Mouse (Mus musculus) heart, embryonic 12.5 days (tissue): ENCODE measurements at regions not wholly inside any gene's neighbourhood (a gene's known extent, or its start where the extent isn't known, plus 50 kb on each side); places are given as distances from the start of the nearest gene placed in this dataset.

Source experiments
- ATAC-seq: fragments of 200-750 bp; cut with Nextera tagmentation; 2 replicates; pipeline ENCODE4 v1.8.0; 2017; ENCODE audit warnings: moderate TSS enrichment, moderate library complexity; ENCODE audit not compliant: insufficient number of reproducible peaks, low FRiP score
- H3K27ac ChIP-seq: fragments of 300-500 bp; sonication (generic); 2 replicates; pipeline ENCODE4 v1.5.1; 2016; ENCODE audit warnings: mild to moderate bottlenecking, moderate library complexity; ENCODE audit not compliant: poor library complexity, severe bottlenecking
- H3K27me3 ChIP-seq: fragments of 300-500 bp; sonication (generic); replicated peaks from 2 replicates; pipeline ENCODE4 v1.6.1; 2016; ENCODE audit warnings: mild to moderate bottlenecking, moderate library complexity
- H3K36me3 ChIP-seq: fragments of 300-500 bp; sonication (generic); 2 replicates; pipeline ENCODE4 v1.6.1; 2016; ENCODE audit warnings: mild to moderate bottlenecking, moderate library complexity
- H3K4me1 ChIP-seq: fragments of 300-500 bp; sonication (generic); replicated peaks from 2 replicates; pipeline ENCODE4 v1.6.1; 2016; ENCODE audit warnings: mild to moderate bottlenecking
- H3K4me2 ChIP-seq: fragments of 300-500 bp; sonication (generic); 2 replicates; pipeline ENCODE4 v1.6.1; 2016; ENCODE audit warnings: mild to moderate bottlenecking, moderate library complexity
- H3K4me3 ChIP-seq: fragments of 300-500 bp; sonication (generic); 2 replicates; pipeline ENCODE4 v1.5.1; 2016; ENCODE audit warnings: mild to moderate bottlenecking
- H3K9ac ChIP-seq: fragments of 300-500 bp; sonication (generic); 2 replicates; pipeline ENCODE4 v1.6.1; 2016; ENCODE audit warnings: mild to moderate bottlenecking, moderate library complexity
- H3K9me3 ChIP-seq: fragments of 300-500 bp; sonication (generic); replicated peaks from 2 replicates; pipeline ENCODE4 v1.6.1; 2016; ENCODE audit warnings: mild to moderate bottlenecking, moderate library complexity
- WGBS: fragments of 180-500 bp; shearing (Covaris S2); methylation state at CpG from one replicate; pipeline ENCODE4 v1.1.7; 2016; 5-methylcytosine and 5-hydroxymethylcytosine counted together

GRCm38 (mm10) chr13:44038322-44038721 is 253.7 kb downstream of the Cd83 start:
- 26% methylated on average over 7 of the region's 7 CpGs for WGBS

GRCm38 (mm10) chr13:44040640-44041039 is 256.1 kb downstream of the Cd83 start:
- 75% methylated on average over 6 of the region's 7 CpGs for WGBS
- ATAC-seq, result no peak
- no peak overlapping the region for H3K4me3 ChIP-seq

More at GRCm38 (mm10) chr13:44038322-44038721, 253.7 kb downstream of the Cd83 start:
- no peak overlapping the region for H3K4me3 ChIP-seq
- no peaks in the 10 kb centered on the region for H3K27me3 ChIP-seq
- H3K9ac ChIP-seq, result no peak overlapping the region
- no peaks in the 10 kb centered on the region for H3K9me3 ChIP-seq
- peaks cover 27% of the 10 kb centered on the region for H3K4me1 ChIP-seq
- no peak for ATAC-seq
- peak overlapping the region; percentile 18; the same call in 1 of the 2 replicates for H3K27ac ChIP-seq
- H3K36me3 ChIP-seq, result no peaks in the 10 kb centered on the region
- H3K4me2 ChIP-seq, result no peak overlapping the region

GRCm38 (mm10) chr13:44042730-44043493 is 258.3 kb downstream of the Cd83 start:
- Histone ChIP-seq H3K9ac (no peak overlapping the region), H3K4me3 (no peak overlapping the region), H3K27me3 (no peaks in the 10 kb centered on the region), H3K4me1 (peaks cover 38% of the 10 kb centered on the region), H3K4me2 (no peak overlapping the region), H3K36me3 (no peaks in the 10 kb centered on the region), H3K27ac (no peak overlapping the region), H3K9me3 (no peaks in the 10 kb centered on the region)
- no peak for ATAC-seq
- 59% methylated on average over 9 of the region's 9 CpGs for WGBS

More at GRCm38 (mm10) chr13:44040640-44041039, 256.1 kb downstream of the Cd83 start:
- no peaks in the 10 kb centered on the region for H3K27me3 ChIP-seq
- no peak overlapping the region for H3K4me2 ChIP-seq
- H3K9me3 ChIP-seq, result no peaks in the 10 kb centered on the region
- H3K9ac ChIP-seq, result no peak overlapping the region
- no peaks in the 10 kb centered on the region for H3K36me3 ChIP-seq
- H3K4me1 ChIP-seq, result peaks cover 32% of the 10 kb centered on the region
- H3K27ac ChIP-seq, result no peak overlapping the region

- WGBS, result 30% methylated on average over 5 of the region's 5 CpGs
- H3K4me3 ChIP-seq, result no peak overlapping the region
- no peak overlapping the region for H3K9ac ChIP-seq
- ATAC-seq, result no peak
- H3K36me3 ChIP-seq, result no peaks in the 10 kb centered on the region
- no peak overlapping the region for H3K27ac ChIP-seq
- peaks cover 32% of the 10 kb centered on the region for H3K4me1 ChIP-seq
- no peaks in the 10 kb centered on the region for H3K27me3 ChIP-seq
- H3K4me2 ChIP-seq, result no peak overlapping the region
- no peaks in the 10 kb centered on the region for H3K9me3 ChIP-seq
These were observed 258.9 kb downstream of the Cd83 start for GRCm38 (mm10) chr13:44043494-44043885.

GRCm38 (mm10) chr13:44044546-44045216 is 260.1 kb downstream of the Cd83 start:
- Histone ChIP-seq H3K4me1 (peaks cover 22% of the 10 kb centered on the region), H3K4me3 (no peak overlapping the region), H3K4me2 (no peak overlapping the region), H3K9ac (no peak overlapping the region), H3K27me3 (no peaks in the 10 kb centered on the region), H3K9me3 (no peaks in the 10 kb centered on the region), H3K36me3 (no peaks in the 10 kb centered on the region), H3K27ac (no peak overlapping the region)
- WGBS, result 83% methylated on average over 23 of the region's 23 CpGs
- ATAC-seq, result no peak

GRCm38 (mm10) chr13:44046436-44046835 is 261.9 kb downstream of the Cd83 start:
- Histone ChIP-seq H3K4me3 (no peak overlapping the region), H3K27ac (no peak overlapping the region), H3K36me3 (no peaks in the 10 kb centered on the region), H3K9me3 (no peaks in the 10 kb centered on the region), H3K27me3 (no peaks in the 10 kb centered on the region), H3K4me2 (no peak overlapping the region), H3K4me1 (peaks cover 20% of the 10 kb centered on the region), H3K9ac (no peak overlapping the region)
- WGBS, result 24% methylated on average over 2 of the region's 2 CpGs
- peak; percentile 45 for ATAC-seq

- Histone ChIP-seq H3K4me1 (peaks cover 41% of the 10 kb centered on the region), H3K4me3 (no peak overlapping the region), H3K4me2 (no peak overlapping the region), H3K27me3 (no peaks in the 10 kb centered on the region), H3K27ac (no peak overlapping the region), H3K9ac (no peak overlapping the region), H3K9me3 (no peaks in the 10 kb centered on the region), H3K36me3 (no peaks in the 10 kb centered on the region)
- 20% methylated on average over 7 of the region's 7 CpGs for WGBS
- ATAC-seq, result no peak
These were observed 269.6 kb downstream of the Cd83 start for GRCm38 (mm10) chr13:44054157-44054556.

GRCm38 (mm10) chr13:44055573-44056491 is 271.3 kb downstream of the Cd83 start:
- H3K9ac ChIP-seq, result no peak overlapping the region
- WGBS, result 53% methylated on average over 20 of the region's 20 CpGs
- H3K27ac ChIP-seq, result no peak overlapping the region
- ATAC-seq, result no peak
- H3K36me3 ChIP-seq, result no peaks in the 10 kb centered on the region
- peaks cover 49% of the 10 kb centered on the region for H3K4me1 ChIP-seq
- H3K9me3 ChIP-seq, result no peaks in the 10 kb centered on the region
- H3K4me3 ChIP-seq, result no peak overlapping the region
- H3K4me2 ChIP-seq, result peak overlapping the region; percentile 14; the same call in 1 of the 2 replicates
- H3K27me3 ChIP-seq, result no peaks in the 10 kb centered on the region

GRCm38 (mm10) chr13:44056716-44057115 is 272.1 kb downstream of the Cd83 start:
- H3K4me1 ChIP-seq, result peaks cover 56% of the 10 kb centered on the region
- no peak overlapping the region for H3K4me3 ChIP-seq
- WGBS, result 75% methylated on average over 9 of the region's 9 CpGs
- H3K27me3 ChIP-seq, result no peaks in the 10 kb centered on the region
- no peak for ATAC-seq
- no peaks in the 10 kb centered on the region for H3K9me3 ChIP-seq
- H3K36me3 ChIP-seq, result no peaks in the 10 kb centered on the region
- H3K27ac ChIP-seq, result no peak overlapping the region
- H3K4me2 ChIP-seq, result no peak overlapping the region
- H3K9ac ChIP-seq, result no peak overlapping the region

GRCm38 (mm10) chr13:44057542-44057941 is 273.0 kb downstream of the Cd83 start:
- Histone ChIP-seq H3K9ac (no peak overlapping the region), H3K4me1 (peaks cover 64% of the 10 kb centered on the region), H3K4me3 (no peak overlapping the region), H3K36me3 (no peaks in the 10 kb centered on the region), H3K9me3 (no peaks in the 10 kb centered on the region), H3K27me3 (no peaks in the 10 kb centered on the region), H3K27ac (peak overlapping the region; percentile 54; the same call in 1 of the 2 replicates), H3K4me2 (no peak overlapping the region)
- no peak for ATAC-seq
- WGBS, result 64% methylated on average over 5 of the region's 5 CpGs

GRCm38 (mm10) chr13:44058277-44058676 is 273.7 kb downstream of the Cd83 start:
- ATAC-seq, result no peak
- no peaks in the 10 kb centered on the region for H3K27me3 ChIP-seq
- no peak overlapping the region for H3K4me2 ChIP-seq
- peak overlapping the region; percentile 88 for H3K27ac ChIP-seq
- no peak overlapping the region for H3K9ac ChIP-seq
- no peaks in the 10 kb centered on the region for H3K9me3 ChIP-seq
- no peaks in the 10 kb centered on the region for H3K36me3 ChIP-seq
- WGBS, result 34% methylated on average over 2 of the region's 2 CpGs
- H3K4me3 ChIP-seq, result no peak overlapping the region
- peaks cover 72% of the 10 kb centered on the region for H3K4me1 ChIP-seq
